Mouse (Mus musculus): Measurements from ENCODE around the gene Faf2. TPM values are rescaled to one million over a fixed set of nuclear protein-coding genes. Genes with fewer than 3 reads are reported as not detected.

Gene Faf2
- polyA plus RNA-seq, 1 experiment from 2014 or later, result 86.7 TPM

DNA sequence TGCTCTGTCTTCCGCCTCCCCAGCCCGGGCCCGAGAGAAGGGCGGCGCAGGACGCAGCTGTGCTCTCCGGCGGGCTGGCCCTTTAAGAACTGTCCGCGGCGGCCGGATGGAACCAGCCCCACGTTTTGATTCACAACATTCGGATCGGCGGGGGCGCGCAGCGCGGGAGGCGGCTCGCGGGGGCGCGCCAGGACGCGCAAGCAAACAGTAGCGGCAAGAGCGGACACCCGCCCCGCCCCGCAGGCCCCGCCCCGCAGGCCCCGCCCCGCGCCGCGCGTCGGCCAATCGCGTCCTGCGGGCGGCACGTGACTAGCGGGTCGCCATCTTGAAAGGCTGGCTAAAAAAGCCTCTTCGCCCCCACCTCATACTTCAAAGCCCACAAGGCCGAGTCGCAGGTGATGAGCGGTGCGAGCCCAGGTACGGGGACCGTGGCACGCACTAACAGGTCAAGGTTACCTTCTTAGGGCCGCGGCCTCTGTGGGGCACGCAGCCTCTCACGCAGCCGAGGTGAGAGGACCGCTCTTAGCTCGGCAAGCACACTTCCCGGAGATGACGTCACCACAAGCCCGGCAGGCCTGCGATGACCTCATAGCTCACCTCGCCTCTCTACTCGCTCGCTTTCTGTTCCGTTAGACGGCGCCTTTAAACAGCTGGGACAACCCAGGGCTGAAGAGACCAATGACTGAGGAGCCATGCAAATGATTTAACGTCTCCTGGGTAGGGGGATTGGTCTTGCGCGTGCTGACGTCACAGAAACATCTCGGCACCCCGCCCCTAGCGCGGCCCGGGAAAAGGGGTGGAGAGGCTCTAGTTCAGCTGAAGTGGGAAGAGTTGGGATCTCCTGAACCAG, 66.2 kb downstream of the Faf2 start:
- Histone ChIP-seq H3K36me3 (ENCODE audit: control insufficient read depth, insufficient read depth, low read length) (peaks cover 18% of the 10 kb centered on the region), H3K27ac (replicated peaks; ENCODE audit: low read depth, low read length) (peak overlapping the region; percentile 97), H3K4me3 (ENCODE audit: low read depth, low read length) (peak overlapping the region; percentile 97), H3K4me1 (ENCODE audit: control insufficient read depth, insufficient read depth, low read length) (peaks cover 36% of the 10 kb centered on the region), H3K9ac (ENCODE audit: low read depth, low read length) (peak overlapping the region; percentile 91), H3K27me3 (replicated peaks; ENCODE audit: control insufficient read depth, insufficient read depth, low read length) (no peaks in the 10 kb centered on the region), H3K4me2 (ENCODE audit: low read depth, low read length) (peak overlapping the region; percentile 76), H3K9me3 (ENCODE audit: control insufficient read depth, low read length) (no peaks in the 10 kb centered on the region)
- WGBS, result under 1% methylated on average over 44 of the region's 82 CpGs
- ATAC-seq (ENCODE audit: low read depth) (peak; percentile 91), DNase-seq (ENCODE audit: low spot score) (peak; percentile 97)

DNA sequence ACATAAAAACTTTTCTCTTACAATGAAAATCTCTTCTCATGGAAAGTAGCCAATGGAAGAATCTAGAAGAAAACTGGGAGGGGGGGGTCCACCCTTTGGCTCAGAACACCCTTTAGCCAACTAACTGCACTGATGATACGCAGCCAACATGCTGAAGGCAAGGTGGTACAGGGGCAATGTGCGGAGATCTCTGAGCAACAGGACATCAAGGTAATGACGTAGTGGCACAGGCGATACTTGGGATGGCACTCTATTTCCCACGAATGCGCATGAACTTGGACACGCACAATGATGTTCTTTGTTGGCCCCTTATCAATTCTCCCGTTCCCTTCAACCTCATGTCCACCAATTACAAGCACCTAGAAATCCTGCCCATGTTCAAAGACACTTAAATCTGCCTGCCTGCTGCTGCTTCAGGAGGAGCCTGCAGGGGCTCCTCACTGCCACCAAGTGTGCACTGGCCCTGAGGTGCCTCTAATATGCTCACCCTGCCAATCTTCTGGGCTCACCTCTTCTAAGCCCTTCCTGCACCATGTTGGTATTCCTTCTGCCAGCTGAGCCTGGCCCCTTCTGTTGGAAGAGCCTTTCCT, 68.7 kb downstream of the Faf2 start:
- H3K4me3 ChIP-seq (ENCODE audit: low read depth, low read length), result no peak overlapping the region
- ATAC-seq (ENCODE audit: low read depth), result no peak
- no peaks in the 10 kb centered on the region for H3K36me3 ChIP-seq (ENCODE audit: control insufficient read depth, insufficient read depth, low read length)
- 93% methylated on average over 8 of the region's 8 CpGs for WGBS
- peaks cover 33% of the 10 kb centered on the region for H3K4me1 ChIP-seq (ENCODE audit: control insufficient read depth, insufficient read depth, low read length)
- H3K9me3 ChIP-seq (ENCODE audit: control insufficient read depth, low read length), result no peaks in the 10 kb centered on the region
- H3K27ac ChIP-seq (replicated peaks; ENCODE audit: low read depth, low read length), result no peak overlapping the region
- no peak for DNase-seq (ENCODE audit: low spot score)
- H3K9ac ChIP-seq (ENCODE audit: low read depth, low read length), result no peak overlapping the region
- H3K27me3 ChIP-seq (replicated peaks; ENCODE audit: control insufficient read depth, insufficient read depth, low read length), result no peaks in the 10 kb centered on the region
- no peak overlapping the region for H3K4me2 ChIP-seq (ENCODE audit: low read depth, low read length)

DNA sequence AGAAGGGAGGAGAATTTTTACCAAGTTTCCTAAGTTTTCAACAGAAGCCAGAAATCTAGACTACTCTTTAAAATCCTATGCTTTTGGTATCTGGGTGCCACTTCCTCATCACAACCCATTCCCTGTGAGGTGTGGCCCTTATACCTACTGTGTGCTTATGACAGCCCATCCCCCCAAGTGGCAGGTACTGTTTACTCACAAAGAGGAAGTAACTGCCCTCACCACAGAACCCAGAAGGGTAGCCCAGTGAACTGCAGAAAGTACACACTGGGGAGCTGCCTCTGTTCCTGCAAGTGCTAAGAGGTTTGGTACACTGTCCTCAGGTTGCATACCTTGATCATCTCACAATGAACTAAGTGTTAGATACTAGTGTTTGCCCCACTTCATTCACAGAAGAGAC, 70.2 kb downstream of the Faf2 start:
- no peak for ATAC-seq (ENCODE audit: low read depth)
- Histone ChIP-seq H3K9ac (ENCODE audit: low read depth, low read length) (peak overlapping the region; percentile 94; the same call in 1 of the 2 replicates), H3K4me3 (ENCODE audit: low read depth, low read length) (0 out of 2 replicates have a peak overlapping the region, but pooled peaks have one; percentile 2), H3K4me1 (ENCODE audit: control insufficient read depth, insufficient read depth, low read length) (peaks cover 21% of the 10 kb centered on the region), H3K27ac (replicated peaks; ENCODE audit: low read depth, low read length) (no peak overlapping the region), H3K36me3 (ENCODE audit: control insufficient read depth, insufficient read depth, low read length) (no peaks in the 10 kb centered on the region), H3K27me3 (replicated peaks; ENCODE audit: control insufficient read depth, insufficient read depth, low read length) (no peaks in the 10 kb centered on the region), H3K9me3 (ENCODE audit: control insufficient read depth, low read length) (no peaks in the 10 kb centered on the region), H3K4me2 (ENCODE audit: low read depth, low read length) (peak overlapping the region; percentile 93)
- DNase-seq (ENCODE audit: low spot score), result no peak

DNA sequence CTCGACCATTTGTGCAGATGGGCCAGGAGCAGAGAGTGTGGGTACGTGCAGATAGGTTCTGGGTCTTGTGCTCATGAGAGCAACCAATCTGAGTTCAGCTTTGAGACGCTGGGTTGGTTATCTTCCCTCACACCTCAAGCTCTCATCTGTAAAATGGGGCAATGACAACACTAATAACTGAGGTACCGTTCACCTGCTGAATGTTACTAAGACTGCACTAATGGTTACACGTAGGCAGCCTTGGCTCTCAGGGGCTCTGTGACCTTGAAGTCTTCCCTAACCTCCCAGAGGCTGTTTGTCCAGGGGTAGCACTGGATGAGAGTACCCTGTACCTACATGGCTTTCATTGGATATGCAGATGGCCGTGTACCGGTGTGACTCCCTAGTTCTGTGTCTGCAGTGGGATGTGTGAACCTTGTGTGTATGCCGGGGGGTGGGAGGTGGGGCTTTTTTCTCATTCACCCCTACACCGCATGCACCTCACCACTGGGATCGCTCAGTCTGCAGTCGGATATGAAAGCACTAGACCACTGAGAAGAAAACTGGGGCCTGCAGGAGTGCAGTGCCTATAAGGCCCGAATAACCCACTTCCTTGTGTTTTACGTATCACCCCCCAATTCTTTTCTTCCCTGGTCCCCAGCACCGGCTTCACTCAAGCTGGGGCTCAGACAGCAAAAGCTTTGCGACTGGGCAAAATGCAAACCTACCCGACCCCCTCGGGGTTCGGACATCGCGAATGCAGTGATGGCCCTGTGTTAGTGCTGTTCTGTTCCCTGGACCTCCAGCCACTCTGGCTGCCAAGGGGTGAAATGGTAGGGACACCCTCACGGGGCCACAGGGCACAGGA, 71.3 kb downstream of the Faf2 start:
- no peak for ATAC-seq (ENCODE audit: low read depth)
- H3K4me3 ChIP-seq (ENCODE audit: low read depth, low read length), result peak overlapping the region; percentile 98
- no peaks in the 10 kb centered on the region for H3K36me3 ChIP-seq (ENCODE audit: control insufficient read depth, insufficient read depth, low read length)
- no peaks in the 10 kb centered on the region for H3K9me3 ChIP-seq (ENCODE audit: control insufficient read depth, low read length)
- no peaks in the 10 kb centered on the region for H3K27me3 ChIP-seq (replicated peaks; ENCODE audit: control insufficient read depth, insufficient read depth, low read length)
- H3K27ac ChIP-seq (replicated peaks; ENCODE audit: low read depth, low read length), result peak overlapping the region; percentile 84
- peak overlapping the region; percentile 93 for H3K4me2 ChIP-seq (ENCODE audit: low read depth, low read length)
- no peak for DNase-seq (ENCODE audit: low spot score)
- 13% methylated on average over 21 of the region's 21 CpGs for WGBS
- peaks cover 21% of the 10 kb centered on the region for H3K4me1 ChIP-seq (ENCODE audit: control insufficient read depth, insufficient read depth, low read length)
- H3K9ac ChIP-seq (ENCODE audit: low read depth, low read length), result peak overlapping the region; percentile 94

DNA sequence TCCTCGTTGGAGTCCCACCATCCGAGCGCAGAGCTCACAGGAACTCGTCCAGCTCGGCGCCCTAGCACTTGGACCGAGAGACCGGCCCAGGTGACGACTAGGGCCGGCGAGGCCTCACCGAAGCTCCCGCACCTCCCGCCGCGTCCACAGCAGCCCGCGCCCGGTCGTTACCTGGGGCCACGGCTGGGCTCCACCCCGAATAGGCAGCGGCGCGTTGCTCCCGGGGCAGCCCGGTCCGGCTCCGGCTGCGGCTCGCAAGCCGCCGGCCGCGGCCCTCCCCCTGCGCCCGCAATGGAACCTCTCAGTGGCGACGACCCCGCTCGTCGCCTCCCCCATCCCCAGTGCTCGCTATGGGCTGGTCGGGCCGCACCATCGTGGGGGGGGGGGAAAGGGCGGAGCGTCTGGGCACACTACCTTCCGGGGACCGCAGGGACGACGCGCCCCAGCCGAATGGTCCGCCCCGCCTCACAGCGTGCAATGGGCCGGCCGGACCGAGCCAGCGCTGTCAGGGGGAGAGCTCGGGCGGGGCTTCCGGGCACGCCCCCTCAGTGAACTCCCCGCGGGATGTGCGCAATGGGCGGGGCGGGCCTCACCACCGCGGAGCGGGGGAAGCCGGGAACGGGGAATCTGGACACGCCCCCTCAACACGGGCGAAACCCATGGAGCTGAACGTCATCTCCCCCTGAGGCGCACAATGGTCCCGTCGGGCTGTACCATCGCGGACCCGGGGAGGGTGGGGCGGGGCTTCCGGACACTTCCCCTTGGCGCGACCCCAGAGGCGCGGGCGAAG, 72.2 kb downstream of the Faf2 start, which contains the start of gene Rnf44:
TSS of gene Rnf44 (minus strand) at position 350 of the 790 bp plus-strand sequence.
- WGBS, result 0% methylated on average over 23 of the region's 92 CpGs
- Histone ChIP-seq H3K9me3 (ENCODE audit: control insufficient read depth, low read length) (no peaks in the 10 kb centered on the region), H3K36me3 (ENCODE audit: control insufficient read depth, insufficient read depth, low read length) (no peaks in the 10 kb centered on the region), H3K4me2 (ENCODE audit: low read depth, low read length) (peak within 1 kb of the TSS; percentile 93), H3K27me3 (replicated peaks; ENCODE audit: control insufficient read depth, insufficient read depth, low read length) (no peaks in the 10 kb centered on the region), H3K4me3 (ENCODE audit: low read depth, low read length) (peak within 1 kb of the TSS; percentile 98), H3K4me1 (ENCODE audit: control insufficient read depth, insufficient read depth, low read length) (peaks cover 17% of the 10 kb centered on the region), H3K27ac (replicated peaks; ENCODE audit: low read depth, low read length) (peak within 1 kb of the TSS; percentile 85), H3K9ac (ENCODE audit: low read depth, low read length) (peak within 1 kb of the TSS; percentile 94)
- peak; percentile 99 for ATAC-seq (ENCODE audit: low read depth)
- DNase-seq (ENCODE audit: low spot score), result peak; percentile 98

DNA sequence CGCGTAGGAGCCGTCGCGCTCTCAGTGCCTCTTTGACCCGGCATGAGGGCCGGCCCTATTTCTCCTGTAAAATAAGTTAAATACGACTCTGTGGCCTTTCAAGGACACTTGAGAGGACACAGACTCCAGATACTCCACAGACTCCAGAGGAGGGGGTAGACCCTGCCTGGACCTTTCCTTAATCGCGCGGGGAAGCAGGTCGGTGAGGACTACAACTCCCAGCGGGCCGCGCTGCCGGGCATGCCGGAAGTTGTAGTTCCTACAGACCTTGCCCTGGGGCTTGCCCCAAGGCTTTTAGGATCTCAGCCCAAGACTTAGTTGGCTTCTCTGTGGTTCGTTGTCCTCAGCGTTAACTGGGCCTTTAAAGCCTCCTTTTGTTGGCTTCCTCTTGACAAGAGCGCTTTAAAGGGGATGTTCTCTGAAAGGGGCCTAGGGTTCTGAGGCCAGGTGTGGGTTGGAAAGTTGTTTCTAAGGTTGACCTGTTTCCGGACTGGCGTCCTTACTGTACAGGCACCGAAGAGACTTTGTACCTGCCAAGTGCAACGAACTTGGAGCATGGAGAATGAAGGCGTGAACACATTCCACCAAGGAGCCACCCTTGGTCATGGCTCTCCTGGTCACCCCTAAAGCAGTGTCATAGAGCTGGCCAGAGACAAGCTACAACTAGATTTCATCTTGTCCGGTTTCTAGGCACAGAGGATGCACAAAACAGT, 72.9 kb downstream of the Faf2 start:
- peaks cover 16% of the 10 kb centered on the region for H3K4me1 ChIP-seq (ENCODE audit: control insufficient read depth, insufficient read depth, low read length)
- H3K4me3 ChIP-seq (ENCODE audit: low read depth, low read length), result peak overlapping the region; percentile 98
- peak; percentile 75 for ATAC-seq (ENCODE audit: low read depth)
- 16% methylated on average over 26 of the region's 26 CpGs for WGBS
- H3K9ac ChIP-seq (ENCODE audit: low read depth, low read length), result peak overlapping the region; percentile 67
- no peaks in the 10 kb centered on the region for H3K36me3 ChIP-seq (ENCODE audit: control insufficient read depth, insufficient read depth, low read length)
- H3K9me3 ChIP-seq (ENCODE audit: control insufficient read depth, low read length), result no peaks in the 10 kb centered on the region
- H3K27ac ChIP-seq (replicated peaks; ENCODE audit: low read depth, low read length), result peak overlapping the region; percentile 85
- H3K4me2 ChIP-seq (ENCODE audit: low read depth, low read length), result peak overlapping the region; percentile 53
- no peak for DNase-seq (ENCODE audit: low spot score)
- H3K27me3 ChIP-seq (replicated peaks; ENCODE audit: control insufficient read depth, insufficient read depth, low read length), result no peaks in the 10 kb centered on the region

DNA sequence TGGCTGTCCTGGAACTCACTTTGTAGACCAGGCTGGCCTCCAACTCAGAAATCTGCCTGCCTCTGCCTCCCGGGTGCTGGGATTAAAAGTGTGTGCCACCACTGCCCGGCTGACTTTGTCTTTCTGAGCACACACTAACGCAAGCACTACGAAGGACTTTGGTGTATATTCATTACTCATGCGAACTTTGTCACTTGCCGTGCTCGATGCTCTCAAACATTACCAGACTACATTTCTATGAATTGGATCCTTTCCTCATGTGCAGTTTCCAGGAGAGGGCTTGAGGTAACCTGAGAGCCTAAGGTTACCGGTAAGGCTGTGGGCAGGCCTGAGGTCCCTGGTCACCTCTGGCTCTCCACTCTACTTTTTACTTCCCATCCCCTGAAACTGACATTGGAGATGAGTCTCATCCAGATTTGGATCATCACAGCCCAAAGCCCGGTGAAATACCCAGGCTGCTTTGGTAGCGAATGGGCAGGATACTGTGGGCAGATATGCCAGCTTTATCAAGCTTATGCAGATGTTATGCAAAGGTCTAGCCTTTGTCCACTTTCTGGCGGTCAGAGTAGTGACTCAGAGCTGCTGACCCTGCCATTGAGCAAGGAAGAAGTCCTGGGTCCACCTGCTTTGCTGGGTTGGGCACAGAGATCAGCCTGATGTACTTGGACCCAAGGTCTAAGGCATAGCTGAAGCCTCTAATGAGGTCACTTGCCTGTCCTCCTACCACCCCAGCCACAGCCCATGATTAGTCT, 74.1 kb downstream of the Faf2 start:
- ATAC-seq (ENCODE audit: low read depth), result no peak
- Histone ChIP-seq H3K9ac (ENCODE audit: low read depth, low read length) (no peak overlapping the region), H3K4me3 (ENCODE audit: low read depth, low read length) (no peak overlapping the region), H3K27me3 (replicated peaks; ENCODE audit: control insufficient read depth, insufficient read depth, low read length) (no peaks in the 10 kb centered on the region), H3K27ac (replicated peaks; ENCODE audit: low read depth, low read length) (no peak overlapping the region), H3K4me2 (ENCODE audit: low read depth, low read length) (no peak overlapping the region), H3K9me3 (ENCODE audit: control insufficient read depth, low read length) (no peaks in the 10 kb centered on the region), H3K4me1 (ENCODE audit: control insufficient read depth, insufficient read depth, low read length) (peaks cover 16% of the 10 kb centered on the region), H3K36me3 (ENCODE audit: control insufficient read depth, insufficient read depth, low read length) (no peaks in the 10 kb centered on the region)
- DNase-seq (ENCODE audit: low spot score), result no peak
- 90% methylated on average over 11 of the region's 11 CpGs for whole genome bisulfite sequencing

Measured in embryonic facial prominence, embryonic 14.5 days (tissue).